Mouse (Mus musculus): ENCODE measurements around the gene Cdhr4. TPM values are rescaled to one million over a fixed set of nuclear protein-coding genes. Genes with fewer than 3 reads are reported as not detected.

The Cdhr4 gene
- polyA plus RNA-seq, 1 experiment, result 2.2 TPM

DNA sequence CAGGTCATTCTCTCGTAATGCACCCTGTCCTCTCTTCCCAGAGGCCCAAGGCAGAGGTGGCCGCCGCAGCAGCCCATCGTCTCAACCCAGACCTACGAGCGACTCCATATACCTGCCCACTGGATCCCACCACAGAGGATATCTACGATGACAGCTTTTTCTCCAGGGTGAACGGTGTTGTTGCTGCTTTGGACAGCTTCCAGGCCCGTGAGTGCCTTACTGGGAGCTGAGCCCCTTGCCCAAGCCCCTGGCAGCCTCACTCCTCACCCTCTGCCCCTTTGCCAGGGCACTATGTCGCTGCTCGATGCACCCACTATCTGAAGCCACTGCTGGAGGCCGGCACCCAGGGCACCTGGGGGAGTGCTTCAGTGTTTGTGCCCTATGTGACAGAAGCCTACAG, 13.5 kb upstream of the Cdhr4 start:
- no peak overlapping the region for H3K4me3 ChIP-seq (replicated peaks; ENCODE audit: insufficient read depth, low read depth, low read length)
- TF ChIP-seq CTCF (IDR thresholded peaks at IDR 0.05; ENCODE audit: borderline replicate concordance, insufficient read depth, low read depth, low read length), result no peak
- DNase-seq, result peak in 1 of 2 experiments; percentile 7
- no peak overlapping the region for H3K27ac ChIP-seq (ENCODE audit: insufficient read depth, low read length)
- WGBS, result 70% methylated on average over 12 of the region's 12 CpGs
- H3K27me3 ChIP-seq (ENCODE audit: control insufficient read depth, insufficient read depth, low read length), result no peaks in the 10 kb centered on the region
- H3K4me1 ChIP-seq (ENCODE audit: control insufficient read depth, insufficient read depth, low read length), result 0 out of 2 replicates have a peak, but pooled peaks cover 3% of the 10 kb centered on the region

DNA sequence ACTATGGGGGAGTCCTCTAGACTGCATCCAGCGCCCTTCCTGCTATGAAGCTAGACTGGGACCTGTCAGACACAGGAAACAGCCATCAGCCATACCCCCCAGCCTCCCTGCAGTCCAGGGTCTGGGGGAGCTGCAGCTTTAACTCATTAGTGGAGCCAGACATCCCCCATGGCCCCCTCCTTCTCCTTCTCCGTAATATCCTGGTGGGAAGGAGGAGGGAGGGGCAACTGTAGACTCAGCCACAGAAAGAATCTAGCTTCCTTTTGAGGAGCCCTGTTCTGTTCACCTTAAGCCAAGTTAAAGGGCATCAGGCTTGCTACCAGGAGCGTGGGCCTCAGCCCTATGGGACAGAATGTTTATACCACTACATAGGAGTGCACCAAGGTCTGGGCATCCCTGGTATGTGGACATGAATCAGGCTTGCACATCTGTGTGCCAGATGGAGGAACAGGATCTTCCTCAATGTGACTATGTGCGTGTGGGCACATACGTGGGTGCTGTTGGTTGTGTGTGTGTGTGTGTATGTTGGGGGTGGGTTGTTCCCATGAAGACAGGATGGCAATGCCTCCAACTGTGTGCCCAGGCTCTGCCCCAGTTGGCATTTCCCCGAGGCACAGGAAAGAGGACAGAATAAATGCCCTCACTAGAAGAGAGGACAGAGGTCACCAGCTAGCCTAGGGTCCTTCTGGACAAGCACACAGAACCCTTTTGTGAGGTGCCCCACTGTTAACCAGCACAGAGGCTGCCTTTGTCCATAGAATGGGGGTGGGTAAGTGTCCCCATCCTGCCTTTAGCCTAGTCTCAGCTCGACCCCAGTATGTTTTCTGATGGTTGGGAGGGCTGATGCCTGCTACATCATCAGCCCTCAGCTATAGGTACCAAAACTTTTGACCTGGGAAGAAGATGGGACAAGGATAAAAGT, 10.4 kb upstream of the Cdhr4 start:
- Histone ChIP-seq H3K4me3 (replicated peaks; ENCODE audit: insufficient read depth, low read depth, low read length) (no peak overlapping the region), H3K27me3 (ENCODE audit: control insufficient read depth, insufficient read depth, low read length) (no peaks in the 10 kb centered on the region), H3K27ac (ENCODE audit: insufficient read depth, low read length) (peak overlapping the region; percentile 8; the same call in 1 of the 2 replicates), H3K4me1 (ENCODE audit: control insufficient read depth, insufficient read depth, low read length) (peaks cover 6% of the 10 kb centered on the region; the same call in 1 of the 2 replicates)
- 71% methylated on average over 7 of the region's 7 CpGs for WGBS
- TF ChIP-seq CTCF (IDR thresholded peaks at IDR 0.05; ENCODE audit: borderline replicate concordance, insufficient read depth, low read depth, low read length), result no peak
- no peak for TF ChIP-seq POLR2A (IDR thresholded peaks at IDR 0.05; ENCODE audit: borderline replicate concordance, insufficient read depth, low read length)
- DNase-seq, result no peak

GRCm38 (mm10) chr9:107982681-107983346, 9.5 kb upstream of the Cdhr4 start, which contains the start of gene Gm20661:
Gene Gm20661 (plus strand): TSS chr9:107983058.
- no peak within 1 kb of the TSS for H3K4me3 ChIP-seq (replicated peaks; ENCODE audit: insufficient read depth, low read depth, low read length)
- TF ChIP-seq POLR2A (IDR thresholded peaks at IDR 0.05; ENCODE audit: borderline replicate concordance, insufficient read depth, low read length) (no peak), CTCF (IDR thresholded peaks at IDR 0.05; ENCODE audit: borderline replicate concordance, insufficient read depth, low read depth, low read length) (no peak)
- peak within 1 kb of the TSS; percentile 47 for H3K27ac ChIP-seq (ENCODE audit: insufficient read depth, low read length)
- DNase-seq, result no peak
- WGBS, result 43% methylated on average over 14 of the region's 14 CpGs
- H3K4me1 ChIP-seq (ENCODE audit: control insufficient read depth, insufficient read depth, low read length), result peaks cover 6% of the 10 kb centered on the region; the same call in 1 of the 2 replicates
- H3K27me3 ChIP-seq (ENCODE audit: control insufficient read depth, insufficient read depth, low read length), result no peaks in the 10 kb centered on the region

DNA sequence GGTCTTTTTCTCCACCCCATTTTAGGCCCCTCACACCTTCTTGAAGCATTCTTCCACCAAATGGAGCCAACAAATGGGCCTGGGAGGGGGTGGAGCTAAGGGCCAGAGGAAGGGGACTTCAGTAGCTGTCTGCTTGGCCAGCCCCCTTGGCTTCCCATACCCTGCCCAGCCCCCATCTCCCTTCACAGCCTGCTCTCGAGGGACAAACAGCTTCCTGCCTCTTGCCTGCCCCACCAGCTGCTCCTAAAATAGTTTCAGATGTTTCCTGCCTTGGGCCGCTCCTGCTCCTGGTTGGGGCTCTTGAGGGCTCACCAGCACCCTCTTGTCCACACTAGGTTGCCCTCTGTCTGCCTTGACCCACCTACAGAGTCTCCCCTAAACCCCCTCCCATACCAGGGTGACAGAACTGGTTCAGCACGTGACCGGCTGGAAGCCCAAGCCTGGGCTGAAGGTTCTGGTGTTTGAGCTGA, 8.8 kb upstream of the Cdhr4 start:
- peaks cover 6% of the 10 kb centered on the region; the same call in 1 of the 2 replicates for H3K4me1 ChIP-seq (ENCODE audit: control insufficient read depth, insufficient read depth, low read length)
- H3K27me3 ChIP-seq (ENCODE audit: control insufficient read depth, insufficient read depth, low read length), result no peaks in the 10 kb centered on the region
- 0 out of 2 replicates have a peak overlapping the region, but pooled peaks have one; percentile 47 for H3K27ac ChIP-seq (ENCODE audit: insufficient read depth, low read length)
- H3K4me3 ChIP-seq (replicated peaks; ENCODE audit: insufficient read depth, low read depth, low read length), result no peak overlapping the region
- WGBS, result 65% methylated on average over 4 of the region's 4 CpGs
- TF ChIP-seq POLR2A (IDR thresholded peaks at IDR 0.05; ENCODE audit: borderline replicate concordance, insufficient read depth, low read length) (no peak), CTCF (IDR thresholded peaks at IDR 0.05; ENCODE audit: borderline replicate concordance, insufficient read depth, low read depth, low read length) (no peak)
- no peak for DNase-seq

DNA sequence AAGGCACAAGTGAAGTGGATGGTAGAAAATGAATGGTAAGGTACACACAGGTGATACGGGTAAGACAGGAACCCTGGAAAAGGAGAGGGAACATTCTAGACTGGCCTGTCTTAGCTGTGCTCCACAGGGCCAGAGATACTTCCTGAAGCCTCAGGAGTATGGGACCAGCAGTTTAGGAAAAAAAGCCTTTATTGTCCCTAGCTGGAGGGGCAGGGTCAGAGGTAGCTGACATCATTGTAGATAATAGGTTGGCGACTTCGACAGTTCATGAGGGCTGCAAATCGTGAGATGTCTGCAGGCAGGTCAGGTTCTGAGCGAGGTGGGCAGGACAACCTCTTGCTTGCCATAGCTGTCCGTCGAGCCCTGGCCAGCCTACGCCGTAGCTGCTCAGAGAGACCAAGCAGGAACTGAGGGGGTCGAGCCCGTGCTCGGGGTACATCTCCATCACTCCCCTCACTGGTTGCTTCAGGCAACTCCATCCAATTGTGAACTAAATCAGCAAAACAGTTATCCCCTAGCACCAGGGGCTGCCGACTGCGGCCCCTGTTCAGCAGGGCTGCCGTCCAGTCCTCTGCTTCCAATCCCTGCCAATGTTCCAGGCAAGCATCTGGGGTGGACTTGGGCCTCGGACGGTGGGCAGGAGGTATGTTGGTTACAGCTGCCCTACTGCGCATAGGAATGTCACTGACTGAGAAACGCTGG, 8.1 kb upstream of the Cdhr4 start:
- no peak for DNase-seq
- Histone ChIP-seq H3K4me3 (replicated peaks; ENCODE audit: insufficient read depth, low read depth, low read length) (no peak overlapping the region), H3K27me3 (ENCODE audit: control insufficient read depth, insufficient read depth, low read length) (no peaks in the 10 kb centered on the region), H3K4me1 (ENCODE audit: control insufficient read depth, insufficient read depth, low read length) (peaks cover 6% of the 10 kb centered on the region; the same call in 1 of the 2 replicates), H3K27ac (ENCODE audit: insufficient read depth, low read length) (0 out of 2 replicates have a peak overlapping the region, but pooled peaks have one; percentile 47)
- TF ChIP-seq POLR2A (IDR thresholded peaks at IDR 0.05; ENCODE audit: borderline replicate concordance, insufficient read depth, low read length), result no peak
- TF ChIP-seq CTCF (IDR thresholded peaks at IDR 0.05; ENCODE audit: borderline replicate concordance, insufficient read depth, low read depth, low read length), result no peak
- 86% methylated on average over 19 of the region's 19 CpGs for WGBS

- Histone ChIP-seq H3K27me3 (ENCODE audit: control insufficient read depth, insufficient read depth, low read length) (no peaks in the 10 kb centered on the region), H3K4me3 (replicated peaks; ENCODE audit: insufficient read depth, low read depth, low read length) (no peak overlapping the region), H3K4me1 (ENCODE audit: control insufficient read depth, insufficient read depth, low read length) (peaks cover 6% of the 10 kb centered on the region; the same call in 1 of the 2 replicates), H3K27ac (ENCODE audit: insufficient read depth, low read length) (no peak overlapping the region)
- TF ChIP-seq CTCF (IDR thresholded peaks at IDR 0.05; ENCODE audit: borderline replicate concordance, insufficient read depth, low read depth, low read length), result no peak
- TF ChIP-seq POLR2A (IDR thresholded peaks at IDR 0.05; ENCODE audit: borderline replicate concordance, insufficient read depth, low read length), result no peak
- WGBS, result 91% methylated on average over 9 of the region's 9 CpGs
- no peak for DNase-seq
Observed at GRCm38 (mm10) chr9:107984754-107985055, 7.6 kb upstream of the Cdhr4 start.

Measured in cerebellum, adult 2 months (tissue).